Mouse (Mus musculus) layer of hippocampus, adult 9-10 months (tissue): ENCODE measurements around the gene Spcs1.

ENCODE experiments used
- DNase-seq: peaks from one replicate; pipeline ENCODE4 v3.0.0; 2022; ENCODE audit warnings: low spot score

The Spcs1 gene

DNA sequence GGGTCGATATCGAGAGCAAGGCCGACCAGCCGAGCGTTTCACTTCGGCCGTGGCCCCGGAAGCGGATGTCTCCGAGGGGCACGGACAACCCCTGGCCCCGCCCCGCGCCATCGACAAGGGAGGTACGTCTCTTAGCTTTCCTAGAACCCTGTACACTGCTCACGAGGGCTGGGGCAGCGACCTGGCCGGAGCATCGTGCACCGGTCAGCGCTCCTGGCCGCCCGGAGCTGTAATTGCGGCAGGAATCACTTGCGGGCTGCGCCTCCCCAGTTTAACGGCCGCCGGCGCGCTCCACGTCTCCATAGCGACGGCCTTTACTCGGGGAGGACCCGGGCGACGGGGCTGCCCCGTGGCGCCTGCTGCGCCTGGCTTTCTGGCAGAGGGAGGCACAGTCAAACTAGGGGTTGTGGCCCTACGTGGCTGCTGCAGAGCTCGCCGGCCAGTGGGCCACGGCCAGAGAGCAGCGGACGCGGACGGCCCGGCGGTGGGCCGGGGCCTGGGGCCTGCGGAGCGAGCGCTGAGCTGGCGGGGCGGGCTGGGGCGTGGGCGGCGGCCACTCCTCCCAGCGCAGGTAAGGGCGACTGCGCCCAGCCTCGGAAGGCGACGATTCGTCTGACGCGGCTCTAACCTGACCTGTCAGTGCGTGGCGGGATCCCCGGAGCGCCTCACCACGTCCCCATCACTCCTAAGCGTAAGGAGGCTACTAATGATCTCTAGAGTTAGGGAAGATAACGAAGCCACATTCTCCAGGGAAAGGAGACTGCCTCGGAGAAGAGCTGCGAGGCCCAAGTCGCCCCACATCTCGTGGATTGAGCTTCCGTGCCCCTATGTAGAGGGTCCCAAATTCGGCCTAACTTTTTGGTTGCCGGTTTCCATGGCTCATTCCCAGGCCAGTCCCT lies at the start of gene Spcs1, which contains the start of gene Glt8d1:
TSS of gene Spcs1 (minus strand) at position 366 of the 899 bp plus-strand sequence.
TSS of gene Glt8d1 (plus strand) at position 94 of the 899 bp plus-strand sequence.
- DNase-seq = peak; percentile 73

- no peak for DNase-seq
These were observed 44.3 kb upstream of the Spcs1 start for GRCm38 (mm10) chr14:31045817-31046216.

- no peak for DNase-seq
These were observed 43.8 kb upstream of the Spcs1 start for GRCm38 (mm10) chr14:31045296-31045695.

- DNase-seq = no peak
These were observed 24.3 kb upstream of the Spcs1 start for GRCm38 (mm10) chr14:31025785-31026184.

GRCm38 (mm10) chr14:31022579-31022978 lies 21.1 kb upstream of the Spcs1 start:
- no peak for DNase-seq

DNA sequence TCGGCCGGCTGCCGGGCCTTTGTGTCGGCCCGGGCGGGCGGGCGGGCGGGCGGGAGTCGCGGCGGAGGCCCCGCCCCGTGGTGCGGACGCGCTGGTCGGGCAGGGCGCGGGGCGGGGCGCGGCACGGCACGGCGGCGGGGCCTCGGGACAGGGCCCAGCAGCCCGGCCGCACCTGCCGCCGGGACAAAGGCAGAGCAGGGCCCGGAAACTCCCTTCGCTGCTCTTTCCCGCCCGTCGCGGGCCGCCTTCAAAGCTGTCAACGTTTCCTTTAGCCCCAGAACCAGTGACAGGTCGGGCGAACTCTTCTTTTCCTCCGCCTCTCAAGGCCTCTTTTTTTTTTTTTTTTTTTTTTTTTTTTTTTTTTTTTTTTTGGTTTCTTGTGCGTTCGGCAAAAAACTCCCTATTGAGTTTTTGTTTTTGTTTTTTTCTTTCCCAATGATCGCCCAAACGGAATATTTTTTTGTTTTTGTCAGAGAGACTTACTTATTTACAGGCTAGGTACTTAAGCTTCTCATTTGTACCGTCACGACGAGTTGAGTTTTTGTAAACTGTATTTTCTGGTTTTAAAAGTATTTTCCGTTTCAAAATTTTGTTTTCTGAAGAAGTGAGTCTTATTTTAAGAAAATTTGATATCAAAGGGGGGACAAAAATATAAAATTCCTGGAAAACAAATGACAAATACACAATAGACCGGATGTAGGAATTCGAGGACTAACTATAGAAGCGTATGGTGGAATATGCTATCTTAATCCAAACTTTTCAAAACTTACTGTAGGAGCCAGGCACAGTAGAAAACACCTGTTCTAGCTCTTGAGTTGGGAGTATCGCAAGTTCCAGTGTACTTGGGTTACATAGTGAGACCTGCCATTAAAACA lies 18.1 kb upstream of the Spcs1 start:
- DNase-seq = peak; percentile 20

DNA sequence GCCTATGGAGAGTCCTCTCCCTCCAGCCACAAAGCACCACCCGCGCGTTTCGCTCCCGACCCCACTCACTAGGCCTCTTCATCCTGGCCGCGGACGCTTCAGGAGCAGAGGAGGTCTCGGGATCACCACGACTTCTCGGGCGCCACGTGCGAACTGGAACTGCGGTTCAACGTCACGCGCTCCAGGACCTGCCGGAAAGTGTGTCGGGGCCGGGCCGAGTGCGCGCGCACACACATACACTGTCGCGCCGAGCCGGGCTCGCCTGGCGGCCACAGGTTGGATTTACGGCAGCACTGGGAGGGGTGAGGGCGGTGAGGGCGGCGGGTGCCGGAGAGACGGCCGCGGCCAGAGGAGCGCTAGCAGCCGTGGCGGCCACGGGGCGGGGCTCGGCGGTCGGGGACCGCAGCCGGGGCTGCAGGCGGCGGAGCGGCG lies 17.4 kb upstream of the Spcs1 start, which contains the start of the genes Pbrm1 and Gnl3:
TSS of gene Pbrm1 (plus strand) at position 279 of the 432 bp plus-strand sequence.
TSS of gene Gnl3 (minus strand) at position 293 of the 432 bp plus-strand sequence.
- DNase-seq = peak; percentile 85

- no peak for DNase-seq
These were observed 16.4 kb upstream of the Spcs1 start for GRCm38 (mm10) chr14:31017854-31018253.

GRCm38 (mm10) chr14:31016063-31016462 lies 14.6 kb upstream of the Spcs1 start:
- no peak for DNase-seq

- DNase-seq = no peak
These were observed 12.5 kb upstream of the Spcs1 start for GRCm38 (mm10) chr14:31013928-31014327.

DNA sequence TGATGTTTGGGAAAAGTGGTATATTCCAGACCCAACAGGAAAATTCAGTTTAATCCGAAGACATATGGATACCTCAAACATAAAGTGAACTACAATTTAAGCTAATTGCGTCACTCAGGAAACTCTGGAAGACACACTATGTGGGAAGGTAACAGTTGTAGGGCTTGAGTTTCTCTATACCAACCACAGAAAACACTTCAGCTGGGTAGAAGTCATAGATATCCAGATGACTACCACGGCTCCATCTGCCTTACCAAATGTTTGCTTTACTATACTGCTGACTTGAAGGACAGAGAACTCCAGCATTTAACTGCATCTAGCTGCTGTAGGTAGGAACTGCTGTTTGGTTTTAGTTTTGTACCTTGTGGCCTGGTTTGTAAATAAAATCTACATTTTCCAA lies 10.1 kb upstream of the Spcs1 start:
- no peak for DNase-seq

- no peak for DNase-seq
These were observed 5.3 kb upstream of the Spcs1 start for GRCm38 (mm10) chr14:31006779-31007178.

- DNase-seq = no peak
These were observed 3.1 kb upstream of the Spcs1 start for GRCm38 (mm10) chr14:31004527-31004926.

GRCm38 (mm10) chr14:31000816-31001306 lies 611 bp downstream of the Spcs1 start:
- peak; percentile 8 for DNase-seq

DNA sequence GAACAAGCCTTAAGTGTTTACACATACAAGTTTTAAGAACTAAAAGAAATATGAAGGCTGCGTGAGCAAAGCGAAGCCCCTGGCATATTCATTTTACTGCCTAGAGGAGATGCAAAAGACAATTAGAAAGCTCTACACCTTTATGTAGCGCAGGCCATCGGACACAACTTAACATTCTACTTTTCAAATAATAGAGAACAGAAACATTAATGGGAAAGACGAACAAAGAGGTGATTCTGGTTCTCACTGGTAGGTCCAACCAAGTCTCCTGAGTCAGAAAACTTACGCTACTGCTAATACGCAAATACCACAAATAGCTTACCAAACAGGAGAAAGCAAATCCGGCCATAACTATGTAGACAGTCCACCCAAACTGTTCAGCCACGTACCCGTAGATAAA lies 1.1 kb downstream of the Spcs1 start:
- no peak for DNase-seq

GRCm38 (mm10) chr14:30996417-30996816 lies 5.1 kb downstream of the Spcs1 start:
- DNase-seq = no peak

- no peak for DNase-seq
These were observed 25.2 kb downstream of the Spcs1 start for GRCm38 (mm10) chr14:30976222-30976621.

- DNase-seq = peak; percentile 65
These were observed 27.3 kb downstream of the Spcs1 start for GRCm38 (mm10) chr14:30974204-30974603.

DNA sequence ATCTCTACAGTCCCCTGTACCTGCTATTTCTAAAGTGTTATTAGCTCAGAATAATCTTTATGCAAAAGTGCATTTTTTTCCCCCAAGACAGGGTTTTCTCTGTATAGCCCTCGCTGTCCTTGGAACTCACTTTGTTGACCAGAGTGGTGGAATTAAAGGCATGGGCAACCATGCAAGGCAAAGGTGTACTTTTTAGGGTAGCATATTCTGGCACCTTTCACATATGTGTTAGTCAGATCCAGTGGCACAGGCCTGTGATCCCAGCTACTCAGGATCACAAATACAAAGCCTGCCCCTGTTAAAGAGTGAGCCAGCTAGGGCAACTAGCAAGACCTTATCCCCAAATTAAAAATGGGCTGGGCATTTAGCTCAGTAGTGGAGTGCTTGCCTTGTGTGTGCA lies 41.1 kb downstream of the Spcs1 start:
- DNase-seq = no peak

DNA sequence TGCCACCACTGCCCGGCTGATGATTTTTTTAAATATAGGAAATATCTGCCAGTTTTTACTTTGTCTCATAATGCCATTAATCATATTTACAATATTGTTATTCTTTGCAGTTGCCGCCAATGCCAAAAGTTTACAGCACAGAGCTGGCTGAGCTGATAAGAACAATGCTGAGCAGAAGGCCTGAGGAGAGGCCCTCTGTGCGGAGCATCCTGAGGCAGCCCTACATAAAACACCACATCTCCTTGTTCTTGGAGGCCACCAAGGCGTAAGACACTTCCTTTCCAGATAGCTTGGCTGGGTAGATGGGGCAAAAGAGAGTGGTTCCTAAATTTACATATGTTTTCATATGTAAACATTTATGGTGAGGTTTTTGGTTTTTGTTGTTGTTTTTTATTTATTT lies 42.4 kb downstream of the Spcs1 start:
- no peak for DNase-seq

DNA sequence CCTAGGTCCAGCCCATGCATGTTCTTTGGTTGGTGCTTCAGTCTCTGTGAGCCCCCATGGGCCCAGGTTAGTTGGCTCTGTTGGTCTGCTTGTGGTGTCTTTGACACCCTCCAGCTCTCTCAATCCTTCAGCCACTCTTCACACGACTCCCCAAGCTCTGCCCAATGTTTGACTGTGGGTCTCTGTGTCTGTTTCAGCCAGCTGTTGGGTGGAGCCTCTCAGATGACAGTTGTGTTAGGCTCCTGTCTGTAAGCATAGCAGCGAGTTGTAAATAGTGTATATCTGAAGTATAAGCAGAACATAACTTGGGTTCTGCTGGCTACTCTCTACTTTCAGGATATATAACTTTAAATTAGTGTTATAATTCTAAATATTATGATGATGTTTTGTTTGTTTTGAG lies 43.0 kb downstream of the Spcs1 start:
- no peak for DNase-seq

GRCm38 (mm10) chr14:30951154-30951825 lies 50.2 kb downstream of the Spcs1 start, which contains the start of gene Nek4:
Gene Nek4 (plus strand): TSS chr14:30951377.
- DNase-seq = peak; percentile 86
